Comparison of ENCODE assay signal across 25 mouse cellular contexts in genomic region chr6:24532804-24533203, GRCm38 (mm10). TPM values are rescaled to one million over a fixed set of nuclear protein-coding genes. Genes with fewer than 3 reads are reported as not detected.
"Had no signal": no experiment of that assay in that cellular context is flagged by ENCODE, and none has a peak within 500 bp of the region (broad histone marks: within the 10 kb centered on the region; RNA-seq: fewer than 3 reads in every experiment).

No protein-coding gene starts in this region.

- H3K9me3 ChIP-seq: limb, embryonic 12.5 days; limb, embryonic 15.5 days; midbrain, embryonic 13.5 days; neural tube, embryonic 13.5 days had no signal

- H3K4me1 ChIP-seq: limb, embryonic 12.5 days had no signal

- H3K9ac ChIP-seq: limb, embryonic 12.5 days; limb, embryonic 15.5 days; liver, embryonic 14.5 days; liver, postnatal 0 days; lung, embryonic 14.5 days; midbrain, embryonic 13.5 days; neural tube, embryonic 13.5 days had no signal

- ATAC-seq: liver, postnatal 0 days; lung, postnatal 0 days; midbrain, embryonic 13.5 days; midbrain, embryonic 16.5 days had no signal

- H3K27me3 ChIP-seq: limb, embryonic 12.5 days; limb, embryonic 15.5 days; midbrain, embryonic 13.5 days; neural tube, embryonic 13.5 days had no signal

- H3K4me3 ChIP-seq: limb, embryonic 12.5 days; limb, embryonic 15.5 days; midbrain, embryonic 13.5 days; myocyte; neural tube, embryonic 13.5 days had no signal

- DNase-seq: kidney, postnatal 25 days; left cerebral cortex, postnatal 4 days; liver, postnatal 0 days; lung, embryonic 14.5 days; thymus, adult 2 months; thymus, postnatal 14 days; thymus, postnatal 4 days had no signal

- H3K4me2 ChIP-seq: limb, embryonic 12.5 days; limb, embryonic 15.5 days; liver, embryonic 11.5 days; lung, embryonic 14.5 days; midbrain, embryonic 13.5 days; neural tube, embryonic 13.5 days had no signal

- H3K27ac ChIP-seq: limb, embryonic 12.5 days; limb, embryonic 15.5 days; liver, embryonic 14.5 days; macrophage; midbrain, embryonic 13.5 days; neural tube, embryonic 13.5 days; stomach, postnatal 0 days had no signal

- H3K36me3 ChIP-seq: limb, embryonic 12.5 days; limb, embryonic 15.5 days; midbrain, embryonic 13.5 days; neural tube, embryonic 13.5 days had no signal

RNA-seq across cellular contexts. Expression of gene Asb15, which starts 4.9 kb away (rescaled TPM):
- total RNA-seq: layer of hippocampus, postnatal 10 days; left cerebral cortex, adult 8-10 months; left cerebral cortex, postnatal 14 days; left cerebral cortex, postnatal 4 days; megakaryocyte, adult 5-6 weeks; monocyte, adult 5-6 weeks; neutrophil, adult 5-6 weeks had no signal
- polyA plus RNA-seq: limb, embryonic 12.5 days; limb, embryonic 15.5 days; liver, embryonic 11.5 days; liver, postnatal 0 days; macrophage; midbrain, embryonic 13.5 days; midbrain, embryonic 16.5 days; neural tube, embryonic 13.5 days; stomach, embryonic 14.5 days had no signal

RNA-seq across cellular contexts. Expression of gene Iqub, which starts 17.9 kb away (rescaled TPM):
- total RNA-seq: megakaryocyte, adult 5-6 weeks; neutrophil, adult 5-6 weeks had no signal
- polyA plus RNA-seq: liver, embryonic 11.5 days; liver, postnatal 0 days; macrophage; myocyte; stomach, embryonic 14.5 days; stomach, postnatal 0 days had no signal
